Comparison of ENCODE assay signal across 27 mouse cellular contexts in genomic region chr9:8693177-8693576, GRCm38 (mm10).
A peak's percentile ranks its signal among the peaks of the same experiment; 100 is the strongest.
DNase-seq lines count a peak whose midpoint lies in the region; ATAC-seq and TF ChIP-seq lines count a peak whose summit lies in the region.
"Had no signal": no experiment of that assay in that cellular context is flagged by ENCODE, and none has a peak within 500 bp of the region (broad histone marks: within the 10 kb centered on the region; RNA-seq: fewer than 3 reads in every experiment).

No protein-coding gene starts in this region.

- H3K27ac ChIP-seq in kidney, adult 2 months (ENCODE audit: insufficient read depth, low read depth, low read length), result no peak overlapping the region
- H3K27ac ChIP-seq: embryonic facial prominence, embryonic 10.5 days; embryonic facial prominence, embryonic 13.5 days; forebrain, embryonic 12.5 days; forebrain, embryonic 15.5 days; heart, embryonic 15.5 days; hindbrain, embryonic 12.5 days; hindbrain, embryonic 15.5 days had no signal

- no peaks in the 10 kb centered on the region for H3K27me3 ChIP-seq in kidney, adult 2 months (replicated peaks; ENCODE audit: control insufficient read depth, insufficient read depth, low read length)
- H3K27me3 ChIP-seq: embryonic facial prominence, embryonic 13.5 days; forebrain, embryonic 12.5 days; forebrain, embryonic 15.5 days; heart, embryonic 12.5 days; heart, embryonic 15.5 days; hindbrain, embryonic 12.5 days; hindbrain, embryonic 15.5 days had no signal

- H3K4me1 ChIP-seq in kidney, adult 2 months (ENCODE audit: control insufficient read depth, insufficient read depth, low read length), result no peaks in the 10 kb centered on the region
- H3K4me1 ChIP-seq: embryonic facial prominence, embryonic 10.5 days; embryonic facial prominence, embryonic 13.5 days; forebrain, embryonic 12.5 days; forebrain, embryonic 15.5 days; heart, embryonic 12.5 days; heart, embryonic 15.5 days; hindbrain, embryonic 12.5 days; hindbrain, embryonic 15.5 days had no signal

- TF ChIP-seq CTCF in kidney, adult 2 months (conservative IDR thresholded peaks at IDR 0.05; ENCODE audit: insufficient read depth, insufficient read length, low read depth, low read length), result no peak

- H3K4me3 ChIP-seq in kidney, adult 2 months (ENCODE audit: insufficient read depth, low read depth, low read length), result no peak overlapping the region
- H3K4me3 ChIP-seq: embryonic facial prominence, embryonic 10.5 days; embryonic facial prominence, embryonic 13.5 days; erythroblast, embryonic 14.5 days; forebrain, embryonic 12.5 days; forebrain, embryonic 15.5 days; heart, embryonic 12.5 days; heart, embryonic 15.5 days; hindbrain, embryonic 12.5 days; hindbrain, embryonic 15.5 days had no signal

- no peaks in the 10 kb centered on the region for H3K36me3 ChIP-seq in kidney, adult 2 months (ENCODE audit: control insufficient read depth, insufficient read depth, low read length)
- H3K36me3 ChIP-seq: embryonic facial prominence, embryonic 10.5 days; embryonic facial prominence, embryonic 13.5 days; forebrain, embryonic 12.5 days; forebrain, embryonic 15.5 days; heart, embryonic 12.5 days; heart, embryonic 15.5 days; hindbrain, embryonic 12.5 days; hindbrain, embryonic 15.5 days had no signal

- DNase-seq in 416B (ENCODE audit: low read depth), result peak; percentile 17
- peak; percentile 14 to 62 for DNase-seq in natural killer cell, adult 2 months (ENCODE audit: low spot score in 2 of 2)
- DNase-seq in layer of hippocampus, adult 18-20 months (ENCODE audit: low spot score in 2 of 2), result no peak
- DNase-seq in kidney, adult 2 months, result no peak
- DNase-seq: adrenal gland, adult 8-10 months; adrenal gland, postnatal 36 days; cerebellum, adult 2 months; cerebellum, adult 9-11 months; cerebellum, postnatal 25 days; embryo, embryonic 11 days; gastrocnemius, postnatal 10 days; gastrocnemius, postnatal 36 days; heart, adult 18-20 months; heart, postnatal 14 days; heart, postnatal 4 days had no signal

- TF ChIP-seq POLR2A in kidney, adult 2 months (IDR thresholded peaks at IDR 0.05; ENCODE audit: low read depth, low read length), result no peak

- peak; percentile 96 for ATAC-seq in common myeloid progenitor, adult 5-6 weeks (replicated peaks; ENCODE audit: low read depth, poor library complexity, severe bottlenecking)
- ATAC-seq in megakaryocyte, adult 5-6 weeks (ENCODE audit: poor library complexity, severe bottlenecking), result peak; percentile 35
- ATAC-seq: activated CD4-positive, CD25-positive, alpha-beta regulatory T cell, adult 4 months; forebrain, embryonic 15.5 days had no signal

- WGBS in kidney, adult 2 months, result 71% methylated on average over 2 of the region's 2 CpGs

Comparison
In these comparisons a context has a peak if more than half of its experiments do, and no peak if none do; other contexts are left out.
1. DNase-seq: peak in 416B (single experiment) and natural killer cell, adult 2 months (2 of 2); none in layer of hippocampus, adult 18-20 months (0 of 2) and kidney, adult 2 months (single experiment).